Mouse (Mus musculus): ENCODE measurements at regions not wholly inside any gene's neighbourhood (a gene's known extent, or its start where the extent isn't known, plus 50 kb on each side); places are given as distances from the start of the nearest gene placed in this dataset.

- peak; percentile 28 for DNase-seq (ENCODE audit: low read depth)
Measured at GRCm38 (mm10) chr8:35321270-35321865, 444.2 kb upstream of the Gm19410 start.

- no peak for DNase-seq (ENCODE audit: low read depth)
Measured at GRCm38 (mm10) chr8:35323180-35323975, 442.2 kb upstream of the Gm19410 start.

Data from induced T-regulatory cell, adult 2 months (primary cell).